Mouse (Mus musculus) midbrain, postnatal 0 days (tissue): ENCODE results near the gene Pax8. TPM values are rescaled to one million over a fixed set of nuclear protein-coding genes. Genes with fewer than 3 reads are reported as not detected.
A peak's percentile ranks its signal among the peaks of the same experiment; 100 is the strongest.

Experiments used
- ATAC-seq: fragments of 200-750 bp; cut with Nextera tagmentation; 2 replicates; pipeline ENCODE4 v1.8.0; 2017; ENCODE audit warnings: moderate number of reproducible peaks, mild to moderate bottlenecking, moderate TSS enrichment, moderate library complexity; ENCODE audit not compliant: low FRiP score
- DNase-seq: peaks from one replicate; pipeline ENCODE4 v3.0.0-alpha.2; 2015; ENCODE audit warnings: low spot score
- H3K27ac ChIP-seq: fragments of 300-500 bp; sonication (generic); 2 replicates; pipeline ENCODE4 v1.5.1; 2014; ENCODE audit warnings: low read depth, mild to moderate bottlenecking, low read length, mixed read lengths
- H3K27me3 ChIP-seq: fragments of 300-500 bp; sonication (generic); 2 replicates; pipeline ENCODE4 v1.6.1; 2014; ENCODE audit warnings: low read length, control low read depth, mixed read lengths; ENCODE audit not compliant: insufficient read depth
- H3K36me3 ChIP-seq: fragments of 300-500 bp; sonication (generic); 2 replicates; pipeline ENCODE4 v1.6.1; 2014; ENCODE audit warnings: low read length, control low read depth, mixed read lengths; ENCODE audit not compliant: insufficient read depth
- H3K4me1 ChIP-seq: fragments of 300-500 bp; sonication (generic); 2 replicates; pipeline ENCODE4 v1.6.1; 2014; ENCODE audit warnings: mild to moderate bottlenecking, control low read depth, antibody characterized with exemption, low read length, mixed read lengths; ENCODE audit not compliant: insufficient read depth
- H3K4me2 ChIP-seq: fragments of 300-500 bp; sonication (generic); 2 replicates; pipeline ENCODE4 v1.6.1; 2014; ENCODE audit warnings: low read depth, mild to moderate bottlenecking, low read length, mixed read lengths; ENCODE audit not compliant: poor library complexity, severe bottlenecking
- H3K4me3 ChIP-seq: fragments of 300-500 bp; sonication (generic); 2 replicates; pipeline ENCODE4 v1.5.1; 2014; ENCODE audit warnings: low read depth, mild to moderate bottlenecking, low read length, moderate library complexity
- H3K9ac ChIP-seq: fragments of 300-500 bp; sonication (generic); replicated peaks from 2 replicates; pipeline ENCODE4 v1.6.1; 2014; ENCODE audit warnings: mild to moderate bottlenecking, low read length, moderate library complexity, mixed read lengths; ENCODE audit not compliant: poor library complexity, severe bottlenecking
- H3K9me3 ChIP-seq: fragments of 300-500 bp; sonication (generic); 2 replicates; pipeline ENCODE4 v1.6.1; 2016; ENCODE audit warnings: low read length, control low read depth
- CTCF ChIP-seq: IDR thresholded peaks from 2 replicates; pipeline ENCODE4 v1.5.1; 2016; ENCODE audit warnings: antibody characterized with exemption, mild to moderate bottlenecking
- WGBS: fragments of 180-500 bp; shearing (Covaris S2); extraction: QIAGEN DNeasy Blood & Tissue Kit; methylation state at CpG from one replicate; pipeline ENCODE4 v1.1.7; 2014; 5-methylcytosine and 5-hydroxymethylcytosine counted together
- polyA plus RNA-seq: library from polyadenylated mRNA; unstranded; fragments of >200 nt; fragmentation: Nextera tagmentation; extraction: Ambion mirVana; gene quantifications from 2 replicates; pipeline ENCODE4 v1.2.1, GENCODE M21; 2015
- total RNA-seq: library from RNA; depleted of rRNA; stranded (reverse); fragments of >200 nt; gene quantifications from 2 replicates; pipeline ENCODE4 v1.2.3, GENCODE M21; 2014

Gene Pax8
- total and polyA plus RNA-seq, 2 experiments from 2014 or later: 4.0 to 13.3 TPM

GRCm38 (mm10) chr2:24405345-24406012 is 69.9 kb downstream of the Pax8 start:
- Histone ChIP-seq H3K9ac (0 out of 2 replicates have a peak overlapping the region, but pooled peaks have one; percentile 14), H3K27ac (no peak overlapping the region), H3K4me2 (peak overlapping the region; percentile 42), H3K36me3 (no peaks in the 10 kb centered on the region), H3K4me3 (peak overlapping the region; percentile 19; the same call in 1 of the 2 replicates), H3K4me1 (0 out of 2 replicates have a peak, but pooled peaks cover 3% of the 10 kb centered on the region), H3K27me3 (no peaks in the 10 kb centered on the region), H3K9me3 (no peaks in the 10 kb centered on the region)
- DNase-seq (peak; percentile 87), ATAC-seq (peak; percentile 76)
- 8% methylated on average over 23 of the region's 23 CpGs for WGBS
- TF ChIP-seq CTCF: peak; percentile 85

GRCm38 (mm10) chr2:24400711-24401110 is 74.7 kb downstream of the Pax8 start:
- WGBS: 78% methylated on average over 3 of the region's 3 CpGs

GRCm38 (mm10) chr2:24397115-24397514 is 78.3 kb downstream of the Pax8 start:
- 27% methylated on average over 2 of the region's 2 CpGs for WGBS

More at GRCm38 (mm10) chr2:24400711-24401110, 74.7 kb downstream of the Pax8 start:
- DNase-seq (no peak), ATAC-seq (no peak)
- no peak overlapping the region for H3K9ac ChIP-seq
- H3K4me2 ChIP-seq: no peak overlapping the region
- no peaks in the 10 kb centered on the region for H3K27me3 ChIP-seq
- H3K27ac ChIP-seq: no peak overlapping the region
- H3K9me3 ChIP-seq: no peaks in the 10 kb centered on the region
- 0 out of 2 replicates have a peak, but pooled peaks cover 3% of the 10 kb centered on the region for H3K4me1 ChIP-seq
- H3K36me3 ChIP-seq: no peaks in the 10 kb centered on the region
- no peak for TF ChIP-seq CTCF
- no peak overlapping the region for H3K4me3 ChIP-seq

GRCm38 (mm10) chr2:24393251-24393650 is 82.1 kb downstream of the Pax8 start:
- Histone ChIP-seq H3K4me1 (no peaks in the 10 kb centered on the region), H3K4me2 (no peak overlapping the region), H3K36me3 (no peaks in the 10 kb centered on the region), H3K9me3 (no peaks in the 10 kb centered on the region), H3K27ac (no peak overlapping the region), H3K27me3 (no peaks in the 10 kb centered on the region), H3K9ac (no peak overlapping the region), H3K4me3 (no peak overlapping the region)
- 81% methylated on average over 2 of the region's 2 CpGs for WGBS
- TF ChIP-seq CTCF: no peak
- ATAC-seq (no peak), DNase-seq (no peak)

More at GRCm38 (mm10) chr2:24397115-24397514, 78.3 kb downstream of the Pax8 start:
- Histone ChIP-seq H3K27ac (no peak overlapping the region), H3K27me3 (no peaks in the 10 kb centered on the region), H3K4me1 (no peaks in the 10 kb centered on the region), H3K4me2 (no peak overlapping the region), H3K9me3 (no peaks in the 10 kb centered on the region), H3K9ac (no peak overlapping the region), H3K36me3 (no peaks in the 10 kb centered on the region), H3K4me3 (no peak overlapping the region)
- TF ChIP-seq CTCF: no peak; the same call in 1 of the 2 replicates
- DNase-seq (no peak), ATAC-seq (no peak)

- Histone ChIP-seq H3K4me1 (no peaks in the 10 kb centered on the region), H3K9ac (no peak overlapping the region), H3K27ac (no peak overlapping the region), H3K4me3 (no peak overlapping the region), H3K4me2 (no peak overlapping the region), H3K36me3 (no peaks in the 10 kb centered on the region), H3K9me3 (no peaks in the 10 kb centered on the region), H3K27me3 (no peaks in the 10 kb centered on the region)
- no peak for DNase-seq
- TF ChIP-seq CTCF: no peak
- WGBS: 91% methylated on average over 4 of the region's 4 CpGs
- no peak for ATAC-seq
These were observed 87.8 kb downstream of the Pax8 start for GRCm38 (mm10) chr2:24387361-24388283.

- no peak overlapping the region for H3K4me3 ChIP-seq
- H3K4me2 ChIP-seq: no peak overlapping the region
- DNase-seq: no peak
- H3K36me3 ChIP-seq: no peaks in the 10 kb centered on the region
- no peak for ATAC-seq
- 92% methylated on average over 2 of the region's 2 CpGs for WGBS
- no peaks in the 10 kb centered on the region for H3K27me3 ChIP-seq
- no peaks in the 10 kb centered on the region for H3K4me1 ChIP-seq
- no peak overlapping the region for H3K27ac ChIP-seq
- H3K9me3 ChIP-seq: no peaks in the 10 kb centered on the region
- TF ChIP-seq CTCF: no peak
- no peak overlapping the region for H3K9ac ChIP-seq
These were observed 88.5 kb downstream of the Pax8 start for GRCm38 (mm10) chr2:24386964-24387320.
